Mouse (Mus musculus) spleen, adult 2 months (tissue): ENCODE measurements around the gene Fbxo46. TPM values are rescaled to one million over a fixed set of nuclear protein-coding genes. Genes with fewer than 3 reads are reported as not detected.

Source experiments
- DNase-seq, 2 experiments: peaks; one replicate each; pipeline versions ENCODE4 v3.0.0 to v3.0.0-alpha.2; 2012 to 2021; ENCODE audit warnings: low spot score in 2 of 2, low read depth in 1 of 2
- H3K27ac ChIP-seq: fragments of 200-500 bp; 2 replicates; pipeline ENCODE4 v1.5.1; 2012; ENCODE audit warnings: low read length, inconsistent platforms; ENCODE audit not compliant: insufficient read depth
- H3K27me3 ChIP-seq: fragments of 200-500 bp; 2 replicates; pipeline ENCODE4 v1.6.1; 2012; ENCODE audit warnings: mild to moderate bottlenecking, moderate library complexity, low read length, inconsistent platforms; ENCODE audit not compliant: control insufficient read depth, insufficient read depth
- H3K36me3 ChIP-seq: fragments of 200-500 bp; 2 replicates; pipeline ENCODE4 v1.6.1; 2012; ENCODE audit warnings: mild to moderate bottlenecking, low read length, inconsistent platforms; ENCODE audit not compliant: control insufficient read depth, insufficient read depth
- H3K4me1 ChIP-seq: fragments of 200-500 bp; 2 replicates; pipeline ENCODE4 v1.6.1; 2011; ENCODE audit warnings: inconsistent platforms; ENCODE audit not compliant: control insufficient read depth, insufficient read depth, insufficient read length
- H3K4me3 ChIP-seq: fragments of 200-500 bp; 2 replicates; pipeline ENCODE4 v1.5.1; 2011; ENCODE audit warnings: mild to moderate bottlenecking, inconsistent platforms; ENCODE audit not compliant: insufficient read depth, insufficient read length; ENCODE audit errors: extremely low read depth
- CTCF ChIP-seq: fragments of 200-500 bp; IDR thresholded peaks from 2 replicates; pipeline ENCODE4 v1.5.1; 2011; ENCODE audit warnings: mild to moderate bottlenecking, inconsistent platforms; ENCODE audit not compliant: insufficient read depth, insufficient read length, insufficient replicate concordance; ENCODE audit errors: extremely low read depth
- POLR2A ChIP-seq: fragments of 200-500 bp; IDR thresholded peaks from 2 replicates; pipeline ENCODE4 v1.6.1; 2011; ENCODE audit warnings: low read depth, low read length, inconsistent platforms
- WGBS: fragments of 180-500 bp; shearing (Covaris S2); methylation state at CpG from one replicate; pipeline ENCODE4 v1.1.7; 2018; 5-methylcytosine and 5-hydroxymethylcytosine counted together
- polyA plus RNA-seq: library from polyadenylated mRNA; depleted of rRNA; stranded (reverse); fragments of >200 nt; gene quantifications from 2 replicates; pipeline ENCODE4 v1.2.3, GENCODE M21; 2012; rRNA removed

Gene Fbxo46
- polyA plus RNA-seq, 1 experiment = 15.4 TPM

GRCm38 (mm10) chr7:19179173-19179572 is 59.5 kb downstream of the Fbxo46 start:
- TF ChIP-seq POLR2A (no peak), CTCF (peak; percentile 51; the same call in 1 of the 2 replicates)
- Histone ChIP-seq H3K27ac (no peak overlapping the region), H3K4me1 (peaks cover 9% of the 10 kb centered on the region; the same call in 1 of the 2 replicates), H3K4me3 (no peak overlapping the region), H3K27me3 (peaks cover 17% of the 10 kb centered on the region), H3K36me3 (no peaks in the 10 kb centered on the region)
- peak; percentile 41 to 66 for DNase-seq
- WGBS = 2% methylated on average over 32 of the region's 32 CpGs

GRCm38 (mm10) chr7:19179936-19180335 is 60.3 kb downstream of the Fbxo46 start:
- H3K4me3 ChIP-seq = no peak overlapping the region
- DNase-seq = no peak
- H3K27ac ChIP-seq = no peak overlapping the region
- 49% methylated on average over 6 of the region's 6 CpGs for WGBS
- H3K27me3 ChIP-seq = peaks cover 17% of the 10 kb centered on the region
- no peaks in the 10 kb centered on the region for H3K36me3 ChIP-seq
- peaks cover 9% of the 10 kb centered on the region; the same call in 1 of the 2 replicates for H3K4me1 ChIP-seq
- TF ChIP-seq CTCF (no peak), POLR2A (no peak)

GRCm38 (mm10) chr7:19180862-19181429 is 61.3 kb downstream of the Fbxo46 start:
- peaks cover 10% of the 10 kb centered on the region for H3K27me3 ChIP-seq
- H3K27ac ChIP-seq = peak overlapping the region; percentile 44
- WGBS = under 1% methylated on average over 27 of the region's 27 CpGs
- peaks cover 9% of the 10 kb centered on the region; the same call in 1 of the 2 replicates for H3K4me1 ChIP-seq
- H3K36me3 ChIP-seq = no peaks in the 10 kb centered on the region; the same call in 1 of the 2 replicates
- TF ChIP-seq POLR2A (no peak), CTCF (no peak)
- peak overlapping the region; percentile 77 for H3K4me3 ChIP-seq
- peak in 1 of 2 experiments; percentile 33 for DNase-seq

- Histone ChIP-seq H3K27me3 (no peaks in the 10 kb centered on the region), H3K4me3 (no peak overlapping the region), H3K27ac (no peak overlapping the region), H3K4me1 (peaks cover 4% of the 10 kb centered on the region; the same call in 1 of the 2 replicates), H3K36me3 (peaks cover 3% of the 10 kb centered on the region; the same call in 1 of the 2 replicates)
- no peak for DNase-seq
- TF ChIP-seq POLR2A = no peak
- WGBS = 95% methylated on average over 2 of the region's 2 CpGs
Measured at GRCm38 (mm10) chr7:19184250-19184649, 64.6 kb downstream of the Fbxo46 start.

GRCm38 (mm10) chr7:19184758-19185157 is 65.1 kb downstream of the Fbxo46 start:
- Histone ChIP-seq H3K4me3 (no peak overlapping the region), H3K36me3 (peaks cover 3% of the 10 kb centered on the region; the same call in 1 of the 2 replicates), H3K27ac (no peak overlapping the region), H3K27me3 (no peaks in the 10 kb centered on the region), H3K4me1 (peaks cover 4% of the 10 kb centered on the region; the same call in 1 of the 2 replicates)
- no peak for DNase-seq
- WGBS = 81% methylated on average over 6 of the region's 6 CpGs
- TF ChIP-seq CTCF (no peak), POLR2A (no peak)

Other genes with a start within 250 kb of the Fbxo46 start
- 93.4 and 164 TPM in 2 replicates for gene Pglyrp1, start 248.5 kb upstream of the Fbxo46 start, polyA plus RNA-seq
- 13.0 and 25.5 TPM in 2 replicates for gene Ccdc61, start 209.4 kb upstream of the Fbxo46 start, polyA plus RNA-seq
- gene Nova2, start 194.0 kb upstream of the Fbxo46 start, polyA plus RNA-seq = 0.68 and 0.90 TPM in 2 replicates
- gene Nanos2, start 132.5 kb upstream of the Fbxo46 start, polyA plus RNA-seq = not detected in 2 replicates
- 2.5 and 4.0 TPM in 2 replicates for gene Mypop, start 128.6 kb upstream of the Fbxo46 start, polyA plus RNA-seq
- gene Irf2bp1, start 115.8 kb upstream of the Fbxo46 start, polyA plus RNA-seq = 23.8 and 32.9 TPM in 2 replicates
- 0.38 and 0.49 TPM in 2 replicates for gene Foxa3, start 96.3 kb upstream of the Fbxo46 start, polyA plus RNA-seq
- gene Sympk, start 95.5 kb upstream of the Fbxo46 start, polyA plus RNA-seq = 67.2 and 88.3 TPM in 2 replicates
- gene Rsph6a, start 65.2 kb upstream of the Fbxo46 start, polyA plus RNA-seq = 0.06 TPM in 1 of 2 replicates, not detected in the other
- 26.6 and 31.9 TPM in 2 replicates for gene Dmwd, start 43.6 kb upstream of the Fbxo46 start, polyA plus RNA-seq
- 175 and 182 TPM in 2 replicates for gene Dmpk, start 36.0 kb upstream of the Fbxo46 start, polyA plus RNA-seq
- 9.1 and 9.8 TPM in 2 replicates for gene Six5, start 25.3 kb upstream of the Fbxo46 start, polyA plus RNA-seq
- 0.02 TPM in 1 of 2 replicates, not detected in the other for gene Gm4969, start 1.5 kb upstream of the Fbxo46 start, polyA plus RNA-seq
- 7.7 and 12.3 TPM in 2 replicates for gene Qpctl, start 29.4 kb downstream of the Fbxo46 start, polyA plus RNA-seq
- 17.0 and 19.0 TPM in 2 replicates for gene Snrpd2, start 29.9 kb downstream of the Fbxo46 start, polyA plus RNA-seq
- gene Gipr, start 46.3 kb downstream of the Fbxo46 start, polyA plus RNA-seq = 0.07 and 0.08 TPM in 2 replicates
- 27.4 and 27.9 TPM in 2 replicates for gene Eml2, start 56.6 kb downstream of the Fbxo46 start, polyA plus RNA-seq
- 6.5 and 9.3 TPM in 2 replicates for gene Gpr4, start 92.7 kb downstream of the Fbxo46 start, polyA plus RNA-seq
- 14.7 and 17.7 TPM in 2 replicates for gene Opa3, start 108.5 kb downstream of the Fbxo46 start, polyA plus RNA-seq
- gene Vasp, start 152.0 kb downstream of the Fbxo46 start, polyA plus RNA-seq = 335 and 437 TPM in 2 replicates
- 2.1 and 3.3 TPM in 2 replicates for gene Ppm1n, start 160.2 kb downstream of the Fbxo46 start, polyA plus RNA-seq
- 7.7 and 9.1 TPM in 2 replicates for gene Rtn2, start 162.8 kb downstream of the Fbxo46 start, polyA plus RNA-seq
- 1.6 and 1.9 TPM in 2 replicates for gene Fosb, start 190.2 kb downstream of the Fbxo46 start, polyA plus RNA-seq
- gene Ercc1, start 224.9 kb downstream of the Fbxo46 start, polyA plus RNA-seq = 28.2 and 29.9 TPM in 2 replicates
- 5.8 and 5.9 TPM in 2 replicates for gene Cd3eap, start 239.6 kb downstream of the Fbxo46 start, polyA plus RNA-seq
- 2.2 and 2.5 TPM in 2 replicates for gene Ppp1r13l, start 239.9 kb downstream of the Fbxo46 start, polyA plus RNA-seq